Mouse (Mus musculus) layer of hippocampus, adult 18-20 months (tissue): ENCODE data around the gene Pak1ip1. TPM values are rescaled to one million over a fixed set of nuclear protein-coding genes. Genes with fewer than 3 reads are reported as not detected.
"Not testable (repeated sequence)": the region's sequence is repeated elsewhere in the genome, so short reads cannot be mapped to it uniquely, and the experiment has no call there.

Source experiments
- DNase-seq, 2 experiments: peaks; one replicate each; pipeline ENCODE4 v3.0.0; 2022; ENCODE audit warnings: low spot score in 2 of 2
- long read RNA-seq: library from polyadenylated mRNA; stranded (forward); transcript quantifications from one replicate; pipeline ENCODE4 v2.0.0, GENCODE M21; 2021
- total RNA-seq, 2 experiments: library from RNA; stranded (reverse); gene quantifications; 2 replicates each; pipeline ENCODE4 v1.2.3; 2021

Gene Pak1ip1
- 10 to 100 TPM; 40.6 to 41.1 TPM for total RNA-seq
- long read RNA-seq, transcript Pak1ip1-201 (10 exons, 1,722 nt), result major isoform, 32 of 36 reads
- long read RNA-seq, partial matches to known transcripts, result 3 of 36 reads
- long read RNA-seq, other reads (novel, unspliced or antisense), result 1 of 36 reads

- DNase-seq, result peak; percentile 93 to 95
Observed at GRCm38 (mm10) chr13:41000926-41001639, at the start of gene Pak1ip1. TSS of gene Pak1ip1 (plus strand) at chr13:41001023.

- DNase-seq, result no peak
Observed at GRCm38 (mm10) chr13:40951386-40951976, 49.3 kb upstream of the Pak1ip1 start.

GRCm38 (mm10) chr13:40953231-40953630 is 47.6 kb upstream of the Pak1ip1 start:
- no peak for DNase-seq

- no peak for DNase-seq
Observed at GRCm38 (mm10) chr13:40955773-40956172, 45.0 kb upstream of the Pak1ip1 start.

- DNase-seq, result no peak
Observed at GRCm38 (mm10) chr13:40967609-40968008, 33.2 kb upstream of the Pak1ip1 start.

- no peak for DNase-seq
Observed at GRCm38 (mm10) chr13:40968564-40968963, 32.3 kb upstream of the Pak1ip1 start.

GRCm38 (mm10) chr13:40969761-40970390 is 30.9 kb upstream of the Pak1ip1 start:
- no peak for DNase-seq

GRCm38 (mm10) chr13:40971261-40971660 is 29.6 kb upstream of the Pak1ip1 start:
- no peak for DNase-seq

- DNase-seq, result no peak
Observed at GRCm38 (mm10) chr13:40971831-40972230, 29.0 kb upstream of the Pak1ip1 start.

GRCm38 (mm10) chr13:40972976-40973375 is 27.8 kb upstream of the Pak1ip1 start:
- no peak for DNase-seq

- peak in 1 of 2 experiments; percentile 63 for DNase-seq
Observed at GRCm38 (mm10) chr13:40977609-40978008, 23.2 kb upstream of the Pak1ip1 start.

- no peak for DNase-seq
Observed at GRCm38 (mm10) chr13:40978652-40979051, 22.2 kb upstream of the Pak1ip1 start.

GRCm38 (mm10) chr13:40979321-40979720 is 21.5 kb upstream of the Pak1ip1 start:
- DNase-seq, result no peak

- no peak for DNase-seq
Observed at GRCm38 (mm10) chr13:40982759-40983158, 18.1 kb upstream of the Pak1ip1 start.

- DNase-seq, result no peak
Observed at GRCm38 (mm10) chr13:40986081-40986480, 14.7 kb upstream of the Pak1ip1 start.

- not testable (repeated sequence) for DNase-seq
Observed at GRCm38 (mm10) chr13:40987608-40988303, 13.1 kb upstream of the Pak1ip1 start.

GRCm38 (mm10) chr13:40988418-40988817 is 12.4 kb upstream of the Pak1ip1 start:
- no peak for DNase-seq

- no peak for DNase-seq
Observed at GRCm38 (mm10) chr13:40994487-40995263, 6.1 kb upstream of the Pak1ip1 start.

GRCm38 (mm10) chr13:40998537-40998936 is 2.3 kb upstream of the Pak1ip1 start:
- not testable (repeated sequence) for DNase-seq

GRCm38 (mm10) chr13:41000140-41000925 is 490 bp upstream of the Pak1ip1 start:
- peak; percentile 19 to 54 for DNase-seq
